27 mouse cellular contexts compared by ENCODE assay signal in genomic region chr4:147909486-147909885, GRCm38 (mm10). TPM values are rescaled to one million over a fixed set of nuclear protein-coding genes. Genes with fewer than 3 reads are reported as not detected.
DNase-seq lines count a peak whose midpoint lies in the region.
"Had no signal": no experiment of that assay in that cellular context is flagged by ENCODE, and none has a peak within 500 bp of the region (broad histone marks: within the 10 kb centered on the region; RNA-seq: fewer than 3 reads in every experiment).

No protein-coding gene starts in this region.

- peaks cover 8% of the 10 kb centered on the region for H3K4me1 ChIP-seq in heart, embryonic 10.5 days

- H3K36me3 ChIP-seq in heart, embryonic 10.5 days: peaks cover 37% of the 10 kb centered on the region
- H3K36me3 ChIP-seq: forebrain, embryonic 12.5 days; forebrain, embryonic 15.5 days; G1E had no signal

- no peak overlapping the region for H3K4me3 ChIP-seq in heart, embryonic 10.5 days
- H3K4me3 ChIP-seq: embryonic facial prominence, embryonic 10.5 days; embryonic facial prominence, embryonic 13.5 days; erythroblast, embryonic 14.5 days; forebrain, embryonic 12.5 days; forebrain, embryonic 15.5 days; heart, embryonic 15.5 days; hindbrain, embryonic 10.5 days; hindbrain, embryonic 13.5 days; intestine, embryonic 15.5 days had no signal

- intact Hi-C loops in heart, postnatal 25 days (cut with DNase I): no loop called here
- intact Hi-C loops in heart, postnatal 14 days (cut with DNase I): no loop called here

- peak; percentile 44 to 53 for DNase-seq in heart, adult 18-20 months
- no peak for DNase-seq in heart, postnatal 25 days (ENCODE audit: low spot score)
- peak; percentile 33 to 65 for DNase-seq in heart, postnatal 14 days
- DNase-seq in heart, embryonic 10.5 days (ENCODE audit: low spot score): no peak
- peak; percentile 13 for DNase-seq in lung, postnatal 36 days
- no peak for DNase-seq in lung, postnatal 14 days
- DNase-seq: adrenal gland, adult 8-10 months; adrenal gland, postnatal 25 days; B cell, adult 2 months; cerebellum, adult 11-12 months; cerebellum, adult 8-10 months; cerebellum, postnatal 10 days; cerebellum, postnatal 36 days; embryo, embryonic 11 days; gastrocnemius, postnatal 25 days; kidney, adult 11 months; kidney, adult 8-10 months had no signal

- no peaks in the 10 kb centered on the region for H3K27me3 ChIP-seq in heart, embryonic 10.5 days (ENCODE audit: insufficient read depth, poor library complexity, severe bottlenecking)
- H3K27me3 ChIP-seq: embryonic facial prominence, embryonic 13.5 days; forebrain, embryonic 12.5 days; forebrain, embryonic 15.5 days; heart, embryonic 15.5 days; hindbrain, embryonic 13.5 days; intestine, embryonic 15.5 days had no signal

- 89% methylated on average over 5 of the region's 5 CpGs for WGBS in heart, embryonic 10.5 days

- H3K9me3 ChIP-seq in heart, embryonic 10.5 days: no peaks in the 10 kb centered on the region
- H3K9me3 ChIP-seq: embryonic facial prominence, embryonic 10.5 days; embryonic facial prominence, embryonic 13.5 days; forebrain, embryonic 12.5 days; forebrain, embryonic 15.5 days; G1E; heart, embryonic 15.5 days; hindbrain, embryonic 10.5 days; hindbrain, embryonic 13.5 days; intestine, embryonic 15.5 days had no signal

- no peak overlapping the region for H3K27ac ChIP-seq in heart, embryonic 10.5 days
- H3K27ac ChIP-seq: embryonic facial prominence, embryonic 10.5 days; embryonic facial prominence, embryonic 13.5 days; forebrain, embryonic 12.5 days; forebrain, embryonic 15.5 days; heart, embryonic 15.5 days; hindbrain, embryonic 10.5 days; hindbrain, embryonic 13.5 days; intestine, embryonic 15.5 days had no signal

RNA-seq across cellular contexts. Expression of gene Mfn2, which starts 5.0 kb away (rescaled TPM):
- 100 to 1,000 TPM; 623 to 655 TPM for total RNA-seq in heart, adult 18-20 months (2021)
- total RNA-seq in heart, postnatal 25 days (2021): 100 to 1,000 TPM; 689 to 706 TPM
- 100 to 1,000 TPM; 621 to 624 TPM for total RNA-seq in heart, postnatal 14 days (2021)
- polyA plus RNA-seq in heart, embryonic 10.5 days (2016; fragmentation: Nextera tagmentation; extraction: Ambion mirVana): 65.7 and 126 TPM in 2 replicates

RNA-seq across cellular contexts. Expression of gene Plod1, which starts 27.1 kb away (rescaled TPM):
- 10 to 100 TPM; 61.0 to 65.3 TPM for total RNA-seq in heart, adult 18-20 months (2021)
- 10 to 100 TPM; 79.5 to 97.6 TPM for total RNA-seq in heart, postnatal 25 days (2021)
- total RNA-seq in heart, postnatal 14 days (2021): 10 to 100 TPM; 90.1 to 95.0 TPM
- 40.8 and 44.9 TPM in 2 replicates for polyA plus RNA-seq in heart, embryonic 10.5 days (2016; fragmentation: Nextera tagmentation; extraction: Ambion mirVana)

RNA-seq across cellular contexts. Expression of gene 2510039O18Rik, which starts 31.2 kb away (rescaled TPM):
- 10 to 100 TPM; 38.1 to 43.1 TPM for total RNA-seq in heart, adult 18-20 months (2021)
- 10 to 100 TPM; 36.4 to 39.3 TPM for total RNA-seq in heart, postnatal 25 days (2021)
- 10 to 100 TPM; 39.6 to 43.9 TPM for total RNA-seq in heart, postnatal 14 days (2021)
- 13.6 and 18.5 TPM in 2 replicates for polyA plus RNA-seq in heart, embryonic 10.5 days (2016; fragmentation: Nextera tagmentation; extraction: Ambion mirVana)

RNA-seq across cellular contexts. Expression of gene Fv1, which starts 40.7 kb away (rescaled TPM):
- 10 to 100 TPM; 17.2 to 22.3 TPM for total RNA-seq in heart, adult 18-20 months (2021)
- 10 to 100 TPM; 23.8 to 26.4 TPM for total RNA-seq in heart, postnatal 25 days (2021)
- total RNA-seq in heart, postnatal 14 days (2021): 10 to 100 TPM; 15.5 to 19.7 TPM
- polyA plus RNA-seq in heart, embryonic 10.5 days (2016; fragmentation: Nextera tagmentation; extraction: Ambion mirVana): 8.7 and 8.8 TPM in 2 replicates
- total RNA-seq: G1E had no signal
- polyA plus RNA-seq: erythroblast, embryonic 14.5 days; G1E had no signal

RNA-seq across cellular contexts. Expression of gene Miip, which starts 40.9 kb away (rescaled TPM):
- total RNA-seq in heart, adult 18-20 months (2021): 1 to 10 TPM; 4.6 to 7.5 TPM
- total RNA-seq in heart, postnatal 25 days (2021): 1 to 10 TPM; 6.9 to 8.0 TPM
- 1 to 10 TPM; 9.1 TPM for total RNA-seq in heart, postnatal 14 days (2021)
- polyA plus RNA-seq in heart, embryonic 10.5 days (2016; fragmentation: Nextera tagmentation; extraction: Ambion mirVana): 36.1 and 49.7 TPM in 2 replicates
- polyA plus RNA-seq: G1E had no signal

Comparison
In these comparisons a context has a peak if more than half of its experiments do, and no peak if none do; other contexts are left out.
1. DNase-seq: peak in heart, adult 18-20 months (2 of 2), heart, postnatal 14 days (2 of 2) and lung, postnatal 36 days (single experiment); none in heart, postnatal 25 days (single experiment), heart, embryonic 10.5 days (single experiment) and lung, postnatal 14 days (single experiment).